Mouse (Mus musculus) gonadal fat pad, adult 2 months (tissue): Measurements from ENCODE around the gene Ghrh. TPM values are rescaled to one million over a fixed set of nuclear protein-coding genes. Genes with fewer than 3 reads are reported as not detected.

ENCODE experiments used
- DNase-seq: peaks from one replicate; pipeline ENCODE4 v3.0.0-alpha.2; 2012; ENCODE audit warnings: low read depth
- polyA plus RNA-seq: library from polyadenylated mRNA; depleted of rRNA; stranded (reverse); fragments of >200 nt; gene quantifications from 2 replicates; pipeline ENCODE4 v1.2.3, GENCODE M21; 2012; rRNA removed

The Ghrh gene
- polyA plus RNA-seq, 1 experiment: 0.30 TPM

GRCm38 (mm10) chr2:157308273-157308917, 38.9 kb downstream of the Ghrh start:
- no peak for DNase-seq

DNA sequence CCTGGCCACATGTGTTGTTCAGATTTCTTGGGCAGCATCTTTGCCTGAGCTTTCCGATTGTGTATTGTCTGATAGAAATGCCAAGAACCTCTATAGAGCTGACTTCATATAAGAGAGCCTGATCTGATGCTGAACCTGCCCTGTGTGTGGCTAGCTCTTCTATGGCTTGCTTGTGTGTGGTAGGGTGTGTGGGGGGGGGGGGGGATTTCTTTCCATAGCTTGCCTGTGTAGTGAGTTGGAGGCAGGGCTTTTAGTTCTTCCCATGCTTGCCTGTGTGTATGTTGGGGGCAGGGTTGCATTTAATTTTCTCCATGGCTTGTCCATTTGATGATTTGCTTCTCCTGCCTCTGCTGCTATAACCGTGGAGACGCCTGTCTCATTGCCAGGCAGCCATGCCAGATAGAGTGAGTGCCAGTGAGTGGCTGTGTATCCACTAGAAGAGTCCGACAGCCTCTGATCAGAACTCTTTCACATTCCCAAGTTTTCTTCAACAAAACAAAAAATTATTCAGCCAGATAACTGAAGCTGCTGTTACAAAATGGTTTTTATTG, 39.5 kb downstream of the Ghrh start:
- DNase-seq: no peak

GRCm38 (mm10) chr2:157306091-157307032, 40.9 kb downstream of the Ghrh start:
- DNase-seq: no peak

- no peak for DNase-seq
Measured at GRCm38 (mm10) chr2:157303096-157303495, 44.2 kb downstream of the Ghrh start.

- no peak for DNase-seq
Measured at GRCm38 (mm10) chr2:157300051-157300450, 47.3 kb downstream of the Ghrh start.

GRCm38 (mm10) chr2:157296105-157296689, 51.1 kb downstream of the Ghrh start:
- no peak for DNase-seq

DNA sequence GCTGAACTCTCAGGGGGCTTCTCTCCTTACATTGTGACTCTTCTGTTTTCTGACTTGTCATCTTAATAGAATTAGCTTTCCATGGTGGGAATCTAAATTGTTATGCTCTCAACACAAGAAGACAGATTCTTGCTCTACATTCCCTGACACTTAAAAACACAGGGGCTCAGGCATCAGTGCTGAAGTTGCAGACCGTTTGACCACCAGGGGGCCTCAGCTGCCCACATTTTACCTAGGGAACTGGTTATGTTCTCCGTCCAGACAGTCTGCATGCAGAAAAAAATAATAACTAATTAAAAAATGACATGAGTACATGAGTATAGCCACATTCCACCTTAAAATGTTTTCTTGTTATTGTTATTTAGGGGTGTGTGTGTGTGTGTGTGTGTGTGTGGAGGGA, 55.2 kb downstream of the Ghrh start:
- no peak for DNase-seq

- DNase-seq: no peak
Measured at GRCm38 (mm10) chr2:157288996-157289395, 58.3 kb downstream of the Ghrh start.

- DNase-seq: no peak
Measured at GRCm38 (mm10) chr2:157287542-157287941, 59.8 kb downstream of the Ghrh start.

DNA sequence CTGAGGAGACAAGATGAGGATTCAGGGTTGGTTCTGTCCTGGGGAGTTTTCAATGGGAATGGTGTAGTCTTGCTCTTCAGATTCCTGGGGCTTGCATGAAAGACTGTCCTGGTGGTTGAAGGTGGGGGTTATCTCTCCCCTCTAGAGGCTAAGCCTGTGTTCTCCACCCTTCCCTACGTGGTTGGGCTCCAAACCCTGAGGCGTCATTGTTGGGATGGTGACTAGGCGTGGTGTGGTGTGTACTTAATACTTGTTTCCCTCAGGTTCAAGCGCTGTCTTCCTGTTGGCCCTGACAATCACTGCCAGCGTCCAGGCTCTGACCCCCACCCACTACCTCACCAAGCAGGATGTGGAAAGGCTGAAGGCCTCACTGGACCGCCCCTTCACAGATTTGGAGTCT, 64.0 kb downstream of the Ghrh start:
- no peak for DNase-seq

Other genes with a start within 250 kb of the Ghrh start
- gene Samhd1, start 212.2 kb downstream of the Ghrh start, polyA plus RNA-seq: 27.7 and 27.9 TPM in 2 replicates
- 4.0 and 4.5 TPM in 2 replicates for gene Rbl1, start 143.0 kb downstream of the Ghrh start, polyA plus RNA-seq
- 449 and 499 TPM in 2 replicates for gene Rpn2, start 68.5 kb downstream of the Ghrh start, polyA plus RNA-seq
- 0.22 and 0.51 TPM in 2 replicates for gene Mroh8, start 68.0 kb downstream of the Ghrh start, polyA plus RNA-seq
- gene Manbal, start 20.1 kb upstream of the Ghrh start, polyA plus RNA-seq: 71.7 and 86.3 TPM in 2 replicates
- gene Src, start 70.9 kb upstream of the Ghrh start, polyA plus RNA-seq: 35.4 and 39.8 TPM in 2 replicates
- 986 and 1,221 TPM in 2 replicates for gene Nnat, start 212.6 kb upstream of the Ghrh start, polyA plus RNA-seq
- gene Blcap, start 223.8 kb upstream of the Ghrh start, polyA plus RNA-seq: 87.0 and 88.3 TPM in 2 replicates